Mouse (Mus musculus) E14TG2a.4 (cell line): ENCODE measurements around the gene Lyrm1.

ENCODE experiments used
- CTCF ChIP-seq: conservative IDR thresholded peaks from 2 replicates; pipeline ENCODE4 v1.5.1; 2014; ENCODE audit warnings: low read length
- NANOG ChIP-seq: IDR thresholded peaks from 2 replicates; pipeline ENCODE4 v1.6.1; 2014; ENCODE audit warnings: borderline replicate concordance, low read length, mixed read lengths
- POU5F1 ChIP-seq: IDR thresholded peaks from 2 replicates; pipeline ENCODE4 v1.6.1; 2014; ENCODE audit warnings: low read length, borderline replicate concordance

- TF ChIP-seq CTCF (0 out of 2 replicates have a peak, but pooled peaks have one; percentile 2), NANOG (no peak), POU5F1 (no peak)
Observed at GRCm38 (mm10) chr7:119859476-119859875, 36.2 kb upstream of the Lyrm1 start.
